Mouse (Mus musculus): ENCODE data around the gene Scgb1c1. TPM values are rescaled to one million over a fixed set of nuclear protein-coding genes. Genes with fewer than 3 reads are reported as not detected.

Scgb1c1 gene
- total and polyA plus RNA-seq, 3 experiments, result 22.6 to 56.6 (median 27.5) TPM

- 88% methylated on average over 13 of the region's 13 CpGs for WGBS
- H3K27me3 ChIP-seq (ENCODE audit: control insufficient read depth, insufficient read depth, low read length), result no peaks in the 10 kb centered on the region
- intact Hi-C loops (cut with DNase I), result no loop called here
These were observed 33.6 kb upstream of the Scgb1c1 start for GRCm38 (mm10) chr7:140811714-140812113.

DNA sequence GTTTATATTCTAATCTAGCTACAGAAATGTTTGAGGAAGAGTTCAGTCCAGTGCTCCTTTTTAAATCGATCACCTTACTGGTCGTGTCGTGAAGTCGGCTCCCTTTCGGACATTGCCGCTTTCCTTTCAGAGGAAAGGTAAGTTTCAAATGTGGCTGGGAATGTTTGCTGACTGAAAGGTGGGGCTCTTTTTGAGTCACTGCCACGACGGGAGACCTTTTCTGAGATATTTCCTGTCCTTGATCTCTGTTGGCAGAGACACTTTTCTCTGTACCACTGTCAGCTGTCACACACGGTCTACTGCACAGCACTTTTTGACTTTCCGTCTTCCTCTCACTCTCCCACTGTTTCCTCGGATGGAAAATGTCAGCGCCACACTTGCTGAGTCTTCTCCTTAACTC, 32.5 kb upstream of the Scgb1c1 start:
- Histone ChIP-seq H3K4me3 (no peak overlapping the region), H3K4me1 (ENCODE audit: control insufficient read depth, insufficient read depth, low read length) (no peaks in the 10 kb centered on the region), H3K79me2 (replicated peaks; ENCODE audit: control insufficient read depth, insufficient read depth, low read length) (no peaks in the 10 kb centered on the region), H3K36me3 (ENCODE audit: control insufficient read depth, insufficient read depth, low read length) (no peaks in the 10 kb centered on the region), H3K9ac (ENCODE audit: low read depth, low read length) (no peak overlapping the region), H3K27me3 (ENCODE audit: control insufficient read depth, insufficient read depth, low read length) (no peaks in the 10 kb centered on the region), H3K27ac (no peak overlapping the region)
- DNase-seq, result no peak
- TF ChIP-seq CTCF (IDR thresholded peaks at IDR 0.05), result no peak
- TF ChIP-seq EP300 (IDR thresholded peaks at IDR 0.05; ENCODE audit: insufficient read depth, low read depth, low read length), result no peak
- no peak for TF ChIP-seq POLR2A (IDR thresholded peaks at IDR 0.05; ENCODE audit: insufficient read depth, low read depth, low read length)
- WGBS, result 73% methylated on average over 12 of the region's 12 CpGs
- intact Hi-C loops (cut with DNase I), result no loop called here

More at GRCm38 (mm10) chr7:140811714-140812113, 33.6 kb upstream of the Scgb1c1 start:
- no peaks in the 10 kb centered on the region for H3K4me1 ChIP-seq (ENCODE audit: control insufficient read depth, insufficient read depth, low read length)
- no peak overlapping the region for H3K9ac ChIP-seq (ENCODE audit: low read depth, low read length)
- H3K79me2 ChIP-seq (replicated peaks; ENCODE audit: control insufficient read depth, insufficient read depth, low read length), result no peaks in the 10 kb centered on the region
- H3K36me3 ChIP-seq (ENCODE audit: control insufficient read depth, insufficient read depth, low read length), result no peaks in the 10 kb centered on the region
- DNase-seq, result no peak
- H3K27ac ChIP-seq, result no peak overlapping the region
- H3K4me3 ChIP-seq, result no peak overlapping the region
- no peak for TF ChIP-seq EP300 (IDR thresholded peaks at IDR 0.05; ENCODE audit: insufficient read depth, low read depth, low read length)
- TF ChIP-seq POLR2A (IDR thresholded peaks at IDR 0.05; ENCODE audit: insufficient read depth, low read depth, low read length), result no peak
- TF ChIP-seq CTCF (IDR thresholded peaks at IDR 0.05), result no peak

- Histone ChIP-seq H3K36me3 (ENCODE audit: control insufficient read depth, insufficient read depth, low read length) (no peaks in the 10 kb centered on the region), H3K9ac (ENCODE audit: low read depth, low read length) (no peak overlapping the region), H3K4me1 (ENCODE audit: control insufficient read depth, insufficient read depth, low read length) (peaks cover 2% of the 10 kb centered on the region; the same call in 1 of the 2 replicates), H3K79me2 (replicated peaks; ENCODE audit: control insufficient read depth, insufficient read depth, low read length) (no peaks in the 10 kb centered on the region), H3K27me3 (ENCODE audit: control insufficient read depth, insufficient read depth, low read length) (no peaks in the 10 kb centered on the region), H3K27ac (no peak overlapping the region), H3K4me3 (no peak overlapping the region)
- WGBS, result 61% methylated on average over 4 of the region's 4 CpGs
- TF ChIP-seq CTCF (IDR thresholded peaks at IDR 0.05), result no peak
- TF ChIP-seq EP300 (IDR thresholded peaks at IDR 0.05; ENCODE audit: insufficient read depth, low read depth, low read length), result no peak
- TF ChIP-seq POLR2A (IDR thresholded peaks at IDR 0.05; ENCODE audit: insufficient read depth, low read depth, low read length), result no peak
- intact Hi-C loops (cut with DNase I), result no loop called here
- DNase-seq, result no peak
These were observed 25.2 kb upstream of the Scgb1c1 start for GRCm38 (mm10) chr7:140820173-140820572.

DNA sequence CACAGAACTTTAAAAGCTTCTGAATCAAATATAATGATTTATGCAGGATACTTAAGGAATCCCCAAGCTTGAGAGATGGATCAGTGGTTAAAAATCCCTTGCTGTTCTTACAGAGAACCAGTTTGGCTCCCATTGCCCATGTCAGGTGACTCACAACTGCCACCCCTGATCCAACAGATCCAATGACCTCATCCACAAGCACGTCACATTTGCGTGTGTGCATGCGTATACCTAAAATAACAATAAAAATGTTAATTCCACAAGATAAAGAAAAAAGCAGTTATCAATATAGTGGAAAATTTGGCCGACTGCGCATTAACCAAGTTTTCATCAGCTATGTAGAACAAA, 24.1 kb upstream of the Scgb1c1 start:
- H3K79me2 ChIP-seq (replicated peaks; ENCODE audit: control insufficient read depth, insufficient read depth, low read length), result no peaks in the 10 kb centered on the region
- TF ChIP-seq CTCF (IDR thresholded peaks at IDR 0.05) (no peak), EP300 (IDR thresholded peaks at IDR 0.05; ENCODE audit: insufficient read depth, low read depth, low read length) (no peak), POLR2A (IDR thresholded peaks at IDR 0.05; ENCODE audit: insufficient read depth, low read depth, low read length) (no peak)
- H3K36me3 ChIP-seq (ENCODE audit: control insufficient read depth, insufficient read depth, low read length), result no peaks in the 10 kb centered on the region
- H3K27me3 ChIP-seq (ENCODE audit: control insufficient read depth, insufficient read depth, low read length), result no peaks in the 10 kb centered on the region
- peaks cover 2% of the 10 kb centered on the region; the same call in 1 of the 2 replicates for H3K4me1 ChIP-seq (ENCODE audit: control insufficient read depth, insufficient read depth, low read length)
- DNase-seq, result no peak
- no peak overlapping the region for H3K9ac ChIP-seq (ENCODE audit: low read depth, low read length)
- intact Hi-C loops (cut with DNase I), result no loop called here
- 43% methylated on average over 5 of the region's 5 CpGs for WGBS
- no peak overlapping the region for H3K27ac ChIP-seq
- H3K4me3 ChIP-seq, result no peak overlapping the region; the same call in 1 of the 2 replicates

DNA sequence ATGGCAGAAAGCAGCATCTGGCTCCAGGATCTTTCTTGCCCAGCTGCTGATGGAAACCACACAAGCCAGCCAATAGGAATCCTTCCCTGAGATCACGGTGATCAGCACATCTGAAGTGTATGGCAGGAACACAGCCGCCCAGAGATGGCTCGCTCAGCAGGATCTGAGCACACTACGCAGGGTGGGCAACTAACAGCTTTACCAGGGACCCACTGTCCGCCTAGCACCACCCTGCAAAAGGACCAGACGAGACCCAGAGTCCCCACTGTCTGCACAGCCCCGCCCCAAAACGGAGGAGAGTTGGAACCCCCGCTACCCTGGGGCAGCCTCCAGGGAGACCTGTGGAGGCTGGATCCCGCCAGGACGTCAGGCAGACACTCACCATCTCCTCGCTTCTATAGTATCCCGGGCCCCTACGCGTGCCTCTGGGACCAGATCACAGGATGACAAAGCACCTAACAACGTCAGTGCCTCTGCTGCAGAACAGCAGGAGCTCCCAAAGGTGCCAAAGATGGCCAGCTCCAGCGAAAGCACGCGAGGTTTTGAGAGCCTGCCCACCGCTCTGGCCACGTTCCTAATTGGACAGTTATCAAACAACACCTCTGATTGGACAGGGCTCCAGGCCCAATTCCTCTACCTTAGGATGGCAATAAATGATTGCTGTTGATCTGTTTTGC, 23.6 kb upstream of the Scgb1c1 start, which contains the start of gene Zfp941:
Zfp941 (minus strand) TSS at position 526 of the 677 bp plus-strand sequence.
- intact Hi-C loops (cut with DNase I), result no loop called here

DNA sequence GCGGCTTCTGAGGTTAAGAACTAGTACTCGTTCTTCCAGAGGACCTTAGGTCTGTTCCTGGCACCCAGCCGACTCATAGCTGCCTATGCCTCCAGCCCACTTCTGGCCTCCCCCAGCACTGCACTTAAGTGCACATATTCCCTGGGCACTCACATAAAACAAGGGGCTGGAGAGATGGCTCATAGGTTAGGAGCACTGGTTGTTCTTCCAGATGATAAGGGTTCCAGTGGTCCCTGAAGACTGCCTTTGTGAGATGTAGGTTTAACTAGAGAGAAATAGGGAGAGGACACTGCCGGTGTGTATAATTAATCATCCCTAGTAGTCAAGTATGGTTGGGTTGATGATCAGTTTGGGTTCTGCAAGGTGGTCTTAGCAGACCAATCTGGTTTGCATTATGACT, 22.6 kb upstream of the Scgb1c1 start:
- H3K79me2 ChIP-seq (replicated peaks; ENCODE audit: control insufficient read depth, insufficient read depth, low read length), result no peaks in the 10 kb centered on the region
- no peak for DNase-seq
- TF ChIP-seq EP300 (IDR thresholded peaks at IDR 0.05; ENCODE audit: insufficient read depth, low read depth, low read length), result no peak
- no peak for TF ChIP-seq POLR2A (IDR thresholded peaks at IDR 0.05; ENCODE audit: insufficient read depth, low read depth, low read length)
- TF ChIP-seq CTCF (IDR thresholded peaks at IDR 0.05), result no peak
- intact Hi-C loops (cut with DNase I), result no loop called here
- no peaks in the 10 kb centered on the region for H3K27me3 ChIP-seq (ENCODE audit: control insufficient read depth, insufficient read depth, low read length)
- H3K4me3 ChIP-seq, result no peak overlapping the region
- H3K9ac ChIP-seq (ENCODE audit: low read depth, low read length), result no peak overlapping the region
- no peaks in the 10 kb centered on the region for H3K36me3 ChIP-seq (ENCODE audit: control insufficient read depth, insufficient read depth, low read length)
- H3K4me1 ChIP-seq (ENCODE audit: control insufficient read depth, insufficient read depth, low read length), result peaks cover 2% of the 10 kb centered on the region; the same call in 1 of the 2 replicates
- H3K27ac ChIP-seq, result no peak overlapping the region
- 91% methylated on average over 4 of the region's 4 CpGs for WGBS

More for the DNA sequence above, 23.6 kb upstream of the Scgb1c1 start, which contains the start of gene Zfp941:
- peaks cover 2% of the 10 kb centered on the region; the same call in 1 of the 2 replicates for H3K4me1 ChIP-seq (ENCODE audit: control insufficient read depth, insufficient read depth, low read length)
- no peaks in the 10 kb centered on the region for H3K79me2 ChIP-seq (replicated peaks; ENCODE audit: control insufficient read depth, insufficient read depth, low read length)
- H3K36me3 ChIP-seq (ENCODE audit: control insufficient read depth, insufficient read depth, low read length), result no peaks in the 10 kb centered on the region
- 3% methylated on average over 21 of the region's 21 CpGs for WGBS
- H3K9ac ChIP-seq (ENCODE audit: low read depth, low read length), result peak within 1 kb of the TSS; percentile 33
- no peaks in the 10 kb centered on the region for H3K27me3 ChIP-seq (ENCODE audit: control insufficient read depth, insufficient read depth, low read length)
- peak within 1 kb of the TSS; percentile 27; the same call in 1 of the 2 replicates for H3K4me3 ChIP-seq
- H3K27ac ChIP-seq, result no peak within 1 kb of the TSS
- TF ChIP-seq CTCF (IDR thresholded peaks at IDR 0.05) (no peak), EP300 (IDR thresholded peaks at IDR 0.05; ENCODE audit: insufficient read depth, low read depth, low read length) (no peak), POLR2A (IDR thresholded peaks at IDR 0.05; ENCODE audit: insufficient read depth, low read depth, low read length) (no peak)
- no peak for DNase-seq

Data from heart, adult 2 months (tissue).